Mouse (Mus musculus): Measurements from ENCODE around the gene Ube2t.

Ube2t gene

GRCm38 (mm10) chr1:134994739-134995138 is 32.4 kb downstream of the Ube2t start:
- in situ Hi-C loops (cut with MboI; ENCODE audit: low sequenced_read_pairs): loop anchor here (10.0 kb wide), 1 partner anchor 110 kb away; the partner anchor contains the start of gene Lgr6

DNA sequence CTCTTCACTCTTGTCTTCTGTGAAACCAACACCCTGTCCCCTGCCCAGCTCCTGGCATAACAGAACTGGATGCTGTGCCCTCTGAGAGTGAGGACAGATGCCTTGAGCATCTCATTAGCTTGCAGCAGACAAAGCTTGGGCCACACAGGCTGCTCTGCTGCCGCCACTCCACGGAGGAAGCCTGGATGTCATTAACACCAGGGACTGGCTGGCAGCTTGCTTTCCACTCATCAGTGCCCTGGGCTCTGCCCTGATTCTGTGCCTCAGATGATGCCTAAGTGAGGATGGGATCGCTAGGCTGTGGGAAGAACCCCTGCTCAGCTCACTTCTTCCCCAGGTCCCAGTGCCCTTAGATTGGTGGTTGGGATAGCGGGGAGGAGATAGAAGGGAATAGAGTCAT is 33.1 kb downstream of the Ube2t start:
- in situ Hi-C loops (cut with MboI; ENCODE audit: low sequenced_read_pairs): loop anchor here (10.0 kb wide), 1 partner anchor 109 kb away; the partner anchor contains the start of gene Lgr6

- in situ Hi-C loops (cut with MboI; ENCODE audit: low sequenced_read_pairs): loop anchor here (10.0 kb wide), 1 partner anchor 109 kb away; the partner anchor contains the start of gene Lgr6
Measured at GRCm38 (mm10) chr1:134995954-134996353, 33.6 kb downstream of the Ube2t start.

DNA sequence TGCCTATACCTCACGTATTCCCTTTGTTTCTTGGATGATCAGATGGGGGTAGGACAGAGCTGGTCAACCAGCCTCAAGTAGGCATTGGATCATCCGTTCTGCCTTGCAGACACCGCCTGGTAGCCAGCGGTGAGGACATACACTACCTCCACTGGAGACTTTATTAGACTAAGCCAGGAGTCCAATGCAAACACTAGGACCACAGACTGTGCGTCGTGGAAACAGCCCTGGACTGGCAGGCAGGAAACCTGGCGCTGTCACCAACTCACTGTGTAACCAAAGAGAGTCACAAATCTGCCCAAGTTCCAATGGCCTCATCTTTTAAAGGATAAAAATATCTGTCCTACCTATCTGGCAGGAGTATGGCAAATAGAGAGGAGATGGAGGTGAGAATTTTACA is 34.1 kb downstream of the Ube2t start:
- in situ Hi-C loops (cut with MboI; ENCODE audit: low sequenced_read_pairs): loop anchor here (10.0 kb wide), 1 partner anchor 108 kb away; the partner anchor contains the start of gene Lgr6

- in situ Hi-C loops (cut with MboI; ENCODE audit: low sequenced_read_pairs): loop anchor here (10.0 kb wide), 1 partner anchor 107 kb away; the partner anchor contains the start of gene Lgr6
Measured at GRCm38 (mm10) chr1:134997568-134997967, 35.2 kb downstream of the Ube2t start.

DNA sequence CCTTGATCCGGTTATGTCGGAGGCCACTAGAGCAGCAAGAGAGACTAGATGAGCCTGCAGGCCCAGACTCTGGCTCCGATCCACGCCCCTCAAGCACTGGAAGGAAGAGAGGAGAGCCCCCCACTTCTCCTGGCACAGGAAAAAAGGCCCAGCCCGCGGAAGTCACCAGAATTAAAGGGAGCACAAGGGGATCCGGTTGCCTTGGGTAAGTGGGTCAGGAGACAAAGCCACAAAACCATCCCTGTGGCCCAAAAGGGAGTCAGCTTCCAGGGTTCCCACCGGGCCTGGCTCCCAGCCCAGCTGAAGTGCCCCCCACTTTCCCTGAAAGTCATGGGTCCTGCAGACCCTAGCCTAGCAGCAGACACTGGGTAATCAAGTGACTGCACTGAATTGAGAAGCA is 35.9 kb downstream of the Ube2t start:
- in situ Hi-C loops (cut with MboI; ENCODE audit: low sequenced_read_pairs): loop anchor here (10.0 kb wide), 1 partner anchor 107 kb away; the partner anchor contains the start of gene Lgr6

- in situ Hi-C loops (cut with MboI; ENCODE audit: low sequenced_read_pairs): no loop called here
Measured at GRCm38 (mm10) chr1:135000527-135000926, 38.2 kb downstream of the Ube2t start.

GRCm38 (mm10) chr1:135003346-135003745 is 41.0 kb downstream of the Ube2t start:
- in situ Hi-C loops (cut with MboI; ENCODE audit: low sequenced_read_pairs): no loop called here

GRCm38 (mm10) chr1:135005696-135006095 is 43.3 kb downstream of the Ube2t start:
- in situ Hi-C loops (cut with MboI; ENCODE audit: low sequenced_read_pairs): no loop called here

GRCm38 (mm10) chr1:135009833-135010232 is 47.5 kb downstream of the Ube2t start:
- in situ Hi-C loops (cut with MboI; ENCODE audit: low sequenced_read_pairs): no loop called here

- in situ Hi-C loops (cut with MboI; ENCODE audit: low sequenced_read_pairs): no loop called here
Measured at GRCm38 (mm10) chr1:135011912-135012311, 49.5 kb downstream of the Ube2t start.

DNA sequence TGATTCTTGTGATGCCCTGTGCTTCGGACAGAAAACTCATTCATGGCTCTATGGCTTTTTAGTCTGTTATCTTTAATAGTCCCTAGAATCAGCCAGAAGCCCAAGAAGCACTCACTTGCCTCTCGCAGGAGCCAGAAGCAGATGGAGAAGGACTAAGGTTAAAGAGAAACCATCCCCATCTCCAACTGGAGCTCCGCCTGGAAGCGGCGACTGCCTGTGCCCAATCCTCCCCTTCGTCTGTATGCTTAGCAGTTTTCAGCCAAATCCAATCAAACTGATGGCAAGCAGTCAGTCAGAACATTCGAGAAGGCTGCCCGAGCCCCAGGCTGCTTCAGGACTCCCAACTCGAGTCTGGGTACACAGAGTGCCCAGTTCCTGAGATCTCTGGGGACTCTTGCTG is 50.1 kb downstream of the Ube2t start:
- in situ Hi-C loops (cut with MboI; ENCODE audit: low sequenced_read_pairs): no loop called here

DNA sequence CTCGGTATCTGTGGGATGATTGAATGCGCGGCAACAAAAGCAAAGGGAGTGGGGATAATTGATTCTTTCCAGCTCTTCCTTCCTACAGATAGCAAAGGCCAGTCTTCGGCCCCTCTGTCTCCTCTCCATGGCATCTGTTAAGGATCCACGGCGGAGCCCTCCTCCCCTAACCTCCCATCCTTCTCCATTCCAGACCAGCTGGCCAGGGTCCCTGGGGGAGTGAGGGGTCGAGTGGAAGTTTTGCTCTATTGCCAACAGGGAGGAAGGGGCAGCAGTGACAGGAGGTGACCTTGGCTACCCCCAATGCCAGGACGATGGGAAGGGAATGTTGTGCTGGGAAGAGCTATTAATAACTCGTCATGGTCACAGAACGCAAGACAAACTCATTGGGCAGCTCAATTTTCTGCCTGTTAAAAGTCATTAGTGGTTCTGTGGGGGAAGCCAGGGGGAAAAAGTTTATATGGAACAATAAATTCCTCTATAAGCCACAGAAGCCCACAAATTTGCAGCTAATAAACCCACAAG is 52.6 kb downstream of the Ube2t start:
- in situ Hi-C loops (cut with MboI; ENCODE audit: low sequenced_read_pairs): no loop called here

DNA sequence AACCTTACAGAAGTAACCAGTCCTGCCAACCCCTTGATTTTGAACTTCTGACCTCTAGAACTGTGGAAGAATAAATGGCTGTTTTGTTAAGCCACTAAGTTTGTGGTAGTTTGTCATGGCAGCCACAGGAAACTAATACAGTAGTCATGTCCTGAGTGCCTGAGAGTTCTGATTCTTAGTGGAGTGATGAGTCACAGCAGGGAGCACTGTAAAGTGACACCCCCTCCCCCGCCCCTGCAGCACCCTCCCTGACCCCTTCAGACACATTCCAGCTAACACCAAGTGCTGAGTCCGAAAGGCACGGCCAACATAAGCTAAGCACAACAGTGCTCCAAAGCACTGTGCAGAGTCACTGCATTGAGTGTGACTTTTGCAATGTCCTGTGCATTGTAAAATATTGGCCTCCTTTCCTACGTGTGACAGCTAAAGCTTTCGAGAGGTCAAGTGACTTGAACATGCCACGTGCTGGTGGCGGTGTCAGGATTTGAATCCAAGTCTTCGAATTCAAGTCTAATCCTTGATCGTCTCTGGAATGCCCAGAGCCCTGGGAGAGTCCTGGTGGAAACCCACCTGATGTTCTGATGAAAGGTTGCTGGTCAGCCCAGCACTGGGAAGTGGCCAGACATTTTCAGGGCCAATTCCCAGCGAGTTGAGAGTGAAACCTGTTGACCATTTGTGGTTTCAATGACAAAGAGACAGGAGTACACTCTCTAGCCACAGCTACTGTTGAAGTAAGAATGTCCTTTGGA is 54.7 kb downstream of the Ube2t start:
- in situ Hi-C loops (cut with MboI; ENCODE audit: low sequenced_read_pairs): no loop called here

GRCm38 (mm10) chr1:135017656-135018015 is 55.3 kb downstream of the Ube2t start:
- in situ Hi-C loops (cut with MboI; ENCODE audit: low sequenced_read_pairs): no loop called here

DNA sequence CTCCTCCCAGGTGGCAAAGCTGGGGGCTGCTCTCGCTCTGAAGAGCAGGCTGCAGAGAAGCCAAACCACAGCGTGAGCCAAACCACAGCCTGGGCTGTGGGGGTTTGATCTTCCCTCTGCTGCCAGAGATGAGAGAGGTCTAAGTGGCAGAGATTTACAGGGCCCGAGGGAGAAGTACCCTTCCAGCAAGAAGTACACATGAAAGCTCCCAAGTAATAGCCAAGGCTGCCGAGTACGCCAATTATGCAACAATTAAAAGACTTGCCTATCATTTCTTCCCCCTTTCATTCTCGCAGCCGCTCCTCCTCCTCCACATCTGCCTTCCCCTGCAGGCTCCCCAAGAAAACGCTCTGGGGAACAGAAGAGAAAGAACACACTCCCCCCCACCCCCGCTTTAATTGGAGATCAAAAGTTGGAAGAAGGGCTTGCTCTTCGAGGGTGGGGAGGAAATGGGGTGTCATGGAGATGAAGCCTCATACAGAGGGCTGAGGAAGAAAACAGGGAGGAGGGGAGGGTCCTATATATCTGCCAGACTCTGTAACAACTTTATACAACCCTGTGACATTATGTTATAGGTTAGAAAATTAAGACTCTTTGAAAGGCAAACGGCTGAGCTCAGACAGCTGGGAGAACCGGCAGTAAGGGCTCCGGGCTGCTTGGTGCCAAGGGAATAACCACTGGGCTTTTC is 56.9 kb downstream of the Ube2t start:
- in situ Hi-C loops (cut with MboI; ENCODE audit: low sequenced_read_pairs): no loop called here

- in situ Hi-C loops (cut with MboI; ENCODE audit: low sequenced_read_pairs): no loop called here
Measured at GRCm38 (mm10) chr1:135019775-135020167, 57.4 kb downstream of the Ube2t start.

GRCm38 (mm10) chr1:135020281-135020940 is 58.0 kb downstream of the Ube2t start:
- in situ Hi-C loops (cut with MboI; ENCODE audit: low sequenced_read_pairs): no loop called here

GRCm38 (mm10) chr1:135020970-135021369 is 58.6 kb downstream of the Ube2t start:
- in situ Hi-C loops (cut with MboI; ENCODE audit: low sequenced_read_pairs): no loop called here

DNA sequence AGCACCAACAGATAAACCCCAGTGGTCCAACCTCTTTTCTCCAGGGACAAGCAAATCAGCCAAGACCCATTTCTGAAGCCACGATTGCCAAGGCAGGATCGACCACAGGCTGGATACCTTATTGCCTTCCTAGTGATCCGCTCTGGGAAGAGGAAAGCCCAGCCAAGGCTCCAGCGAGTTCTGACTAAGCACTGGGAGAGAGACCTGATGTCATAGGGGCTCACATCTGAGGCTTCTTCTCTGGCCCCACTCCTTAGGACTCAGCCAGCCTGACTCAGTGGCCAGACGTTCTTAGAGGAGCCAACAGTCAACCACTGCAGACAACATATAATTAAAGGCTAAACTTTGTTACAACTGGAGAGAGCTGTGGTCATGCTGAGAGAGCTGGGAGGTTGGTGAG is 59.6 kb downstream of the Ube2t start:
- in situ Hi-C loops (cut with MboI; ENCODE audit: low sequenced_read_pairs): no loop called here

DNA sequence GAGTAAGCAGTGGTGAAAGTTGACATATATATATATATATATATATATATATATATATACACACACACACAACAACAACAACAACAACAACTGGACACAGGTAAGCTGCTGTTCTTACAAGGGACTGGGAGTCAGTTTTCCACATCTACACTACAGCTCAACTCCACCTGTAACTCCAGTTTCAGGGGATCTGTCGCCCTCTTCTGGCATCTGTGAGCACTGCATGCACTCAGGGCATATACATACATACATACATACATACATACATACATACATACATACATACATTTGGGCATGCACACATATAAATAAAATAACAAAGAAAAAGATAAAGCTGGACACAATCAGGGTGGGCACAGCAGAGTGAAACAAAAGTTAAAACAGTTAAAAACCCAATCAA is 61.2 kb downstream of the Ube2t start:
- in situ Hi-C loops (cut with MboI; ENCODE audit: low sequenced_read_pairs): no loop called here
